Mouse (Mus musculus): ENCODE data around the gene Pdia2. TPM values are rescaled to one million over a fixed set of nuclear protein-coding genes. Genes with fewer than 3 reads are reported as not detected.

Gene Pdia2
- polyA plus RNA-seq (2012; rRNA removed), result 91.3 and 169 TPM in 2 replicates

GRCm38 (mm10) chr17:26198892-26199291, at the start of gene Pdia2:
Gene Pdia2, minus strand, starts transcription at chr17:26199087.

GRCm38 (mm10) chr17:26244101-26244841, 45.4 kb upstream of the Pdia2 start, which contains the start of gene Fam234a:
Gene Fam234a, minus strand, starts transcription at chr17:26244242.

GRCm38 (mm10) chr17:26207686-26208085, 8.8 kb upstream of the Pdia2 start, which contains the start of gene Arhgdig:
Gene Arhgdig, minus strand, starts transcription at chr17:26207786.

GRCm38 (mm10) chr17:26202737-26203136, 3.9 kb upstream of the Pdia2 start, which contains the start of gene Rgs11:
Gene Rgs11, plus strand, starts transcription at chr17:26202951.

Other genes with a start within 250 kb of the Pdia2 start
- 0.09 TPM in 1 of 2 replicates, not detected in the other for gene A930017K11Rik, start 246.5 kb downstream of the Pdia2 start, polyA plus RNA-seq (2012; rRNA removed)
- 31.3 and 34.1 TPM in 2 replicates for gene Capn15, start 213.3 kb downstream of the Pdia2 start, polyA plus RNA-seq (2012; rRNA removed)
- 14.1 and 15.5 TPM in 2 replicates for gene Rab11fip3, start 129.5 kb downstream of the Pdia2 start, polyA plus RNA-seq (2012; rRNA removed)
- 5.6 and 7.4 TPM in 2 replicates for gene Decr2, start 108.8 kb downstream of the Pdia2 start, polyA plus RNA-seq (2012; rRNA removed)
- gene Nme4, start 103.5 kb downstream of the Pdia2 start, polyA plus RNA-seq (2012; rRNA removed), result 8.3 and 8.5 TPM in 2 replicates
- gene Tmem8, start 85.8 kb downstream of the Pdia2 start, polyA plus RNA-seq (2012; rRNA removed), result 135 and 158 TPM in 2 replicates
- 44.7 and 53.8 TPM in 2 replicates for gene Mrpl28, start 75.6 kb downstream of the Pdia2 start, polyA plus RNA-seq (2012; rRNA removed)
- 7.6 and 7.9 TPM in 2 replicates for gene Axin1, start 60.4 kb downstream of the Pdia2 start, polyA plus RNA-seq (2012; rRNA removed)
- gene Rgs11, start 3.9 kb upstream of the Pdia2 start, polyA plus RNA-seq (2012; rRNA removed), result 58.1 and 61.3 TPM in 2 replicates
- 69.9 and 87.1 TPM in 2 replicates for gene Arhgdig, start 8.7 kb upstream of the Pdia2 start, polyA plus RNA-seq (2012; rRNA removed)
- 70.3 and 81.2 TPM in 2 replicates for gene Fam234a, start 45.2 kb upstream of the Pdia2 start, polyA plus RNA-seq (2012; rRNA removed)
- 6.8 and 6.9 TPM in 2 replicates for gene Luc7l, start 53.8 kb upstream of the Pdia2 start, polyA plus RNA-seq (2012; rRNA removed)
- gene Neurl1b, start 215.7 kb upstream of the Pdia2 start, polyA plus RNA-seq (2012; rRNA removed), result 6.8 and 17.5 TPM in 2 replicates

Data from stomach, adult 2 months (tissue).